Mouse (Mus musculus): ENCODE measurements around the gene Pknox2.

DNA sequence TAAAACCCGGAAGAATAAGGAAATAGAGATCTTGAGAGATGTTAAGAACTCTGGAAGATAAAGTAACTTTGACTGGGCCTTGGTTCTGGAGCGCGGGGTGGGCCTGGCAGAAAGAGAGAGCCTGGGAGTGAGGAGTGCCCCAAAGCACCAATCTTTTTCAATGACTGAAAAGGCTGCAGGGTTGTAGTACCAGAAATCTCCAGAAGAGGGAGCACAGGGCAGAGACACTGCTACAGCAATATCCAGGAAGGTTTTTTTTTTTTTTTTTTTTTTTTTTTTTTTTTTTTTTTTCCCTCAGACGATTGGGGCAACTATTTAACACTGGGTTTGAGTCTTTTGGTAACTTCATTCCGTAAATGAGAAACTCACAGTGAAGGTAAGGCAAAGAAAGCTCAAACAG, 176.6 kb downstream of the Pknox2 start:
- TF ChIP-seq CTCF (IDR thresholded peaks at IDR 0.05; ENCODE audit: control insufficient read depth, insufficient read depth, low read length), result no peak
- TF ChIP-seq POLR2A (IDR thresholded peaks at IDR 0.05; ENCODE audit: borderline replicate concordance, control insufficient read depth, low read depth, low read length), result no peak

All from bone marrow, adult 2 months (tissue).